Mouse (Mus musculus): ENCODE measurements around the gene Slc6a6. TPM values are rescaled to one million over a fixed set of nuclear protein-coding genes. Genes with fewer than 3 reads are reported as not detected.
A peak's percentile ranks its signal among the peaks of the same experiment; 100 is the strongest.

The Slc6a6 gene
- polyA plus RNA-seq, 2 experiments, result 7.5 to 8.0 TPM

- Histone ChIP-seq H3K9ac (replicated peaks) (no peak overlapping the region), H3K27ac (no peak overlapping the region), H3K4me3 (ENCODE audit: insufficient read depth in 1 of 2, low read depth in 2 of 2, low read length in 2 of 2) (no peak overlapping the region), H3K4me2 (ENCODE audit: low read depth) (no peak overlapping the region), H3K36me3 (replicated peaks; ENCODE audit: control insufficient read depth, insufficient read depth, low read depth) (0 out of 2 replicates have a peak, but pooled peaks cover 2% of the 10 kb centered on the region), H3K27me3 (ENCODE audit: control insufficient read depth, insufficient read depth, low read length) (no peaks in the 10 kb centered on the region), H3K9me3 (ENCODE audit: control insufficient read depth, low read length) (no peaks in the 10 kb centered on the region), H3K4me1 (replicated peaks; ENCODE audit: control insufficient read depth in 2 of 2, insufficient read depth in 2 of 2, low read length in 1 of 2) (peaks cover 0 to 2% of the 10 kb centered on the region in 2 experiments; a peak in 1 of 4 replicates)
- DNase-seq (ENCODE audit: low read depth in 3 of 3, low spot score in 3 of 3) (no peak), ATAC-seq (ENCODE audit: insufficient read depth) (no peak)
- WGBS (ENCODE audit: insufficient replicate concordance), result 53% methylated on average over 11 of the region's 11 CpGs
- no peak for TF ChIP-seq EP300 (IDR thresholded peaks at IDR 0.05; ENCODE audit: low read depth)
- peak; percentile 97 for TF ChIP-seq CTCF (IDR thresholded peaks at IDR 0.05; ENCODE audit: low read depth)
These were observed 57.2 kb downstream of the Slc6a6 start for GRCm38 (mm10) chr6:91741046-91741445.

- WGBS (ENCODE audit: insufficient replicate concordance), result 61% methylated on average over 3 of the region's 3 CpGs
- H3K4me1 ChIP-seq (replicated peaks; ENCODE audit: control insufficient read depth in 2 of 2, insufficient read depth in 2 of 2, low read length in 1 of 2), result 0 out of 4 replicates have a peak, but pooled peaks cover 0 to 2% of the 10 kb centered on the region in 2 experiments
- H3K9me3 ChIP-seq (ENCODE audit: control insufficient read depth, low read length), result no peaks in the 10 kb centered on the region
- H3K27ac ChIP-seq, result no peak overlapping the region
- H3K4me2 ChIP-seq (ENCODE audit: low read depth), result no peak overlapping the region
- no peak overlapping the region for H3K9ac ChIP-seq (replicated peaks)
- DNase-seq (ENCODE audit: low read depth in 3 of 3, low spot score in 3 of 3), result no peak
- no peak overlapping the region for H3K4me3 ChIP-seq (ENCODE audit: insufficient read depth in 1 of 2, low read depth in 2 of 2, low read length in 2 of 2)
- no peak for TF ChIP-seq EP300 (IDR thresholded peaks at IDR 0.05; ENCODE audit: low read depth)
- no peaks in the 10 kb centered on the region for H3K27me3 ChIP-seq (ENCODE audit: control insufficient read depth, insufficient read depth, low read length)
- 0 out of 2 replicates have a peak, but pooled peaks cover 2% of the 10 kb centered on the region for H3K36me3 ChIP-seq (replicated peaks; ENCODE audit: control insufficient read depth, insufficient read depth, low read depth)
- no peak for ATAC-seq (ENCODE audit: insufficient read depth)
These were observed 58.6 kb downstream of the Slc6a6 start for GRCm38 (mm10) chr6:91742466-91742865.

GRCm38 (mm10) chr6:91742995-91743394, 59.1 kb downstream of the Slc6a6 start:
- 80% methylated on average over 8 of the region's 8 CpGs for WGBS (ENCODE audit: insufficient replicate concordance)
- H3K4me2 ChIP-seq (ENCODE audit: low read depth), result no peak overlapping the region
- no peaks in the 10 kb centered on the region for H3K9me3 ChIP-seq (ENCODE audit: control insufficient read depth, low read length)
- H3K27ac ChIP-seq, result no peak overlapping the region
- H3K27me3 ChIP-seq (ENCODE audit: control insufficient read depth, insufficient read depth, low read length), result no peaks in the 10 kb centered on the region
- H3K9ac ChIP-seq (replicated peaks), result no peak overlapping the region
- 0 out of 2 replicates have a peak, but pooled peaks cover 2% of the 10 kb centered on the region for H3K36me3 ChIP-seq (replicated peaks; ENCODE audit: control insufficient read depth, insufficient read depth, low read depth)
- no peak for TF ChIP-seq CTCF (IDR thresholded peaks at IDR 0.05; ENCODE audit: low read depth)
- no peak for TF ChIP-seq EP300 (IDR thresholded peaks at IDR 0.05; ENCODE audit: low read depth)
- no peak overlapping the region for H3K4me3 ChIP-seq (ENCODE audit: insufficient read depth in 1 of 2, low read depth in 2 of 2, low read length in 2 of 2)
- DNase-seq (ENCODE audit: low read depth in 3 of 3, low spot score in 3 of 3), result no peak
- no peak for ATAC-seq (ENCODE audit: insufficient read depth)
- no peaks in the 10 kb centered on the region for H3K4me1 ChIP-seq (replicated peaks; ENCODE audit: control insufficient read depth in 2 of 2, insufficient read depth in 2 of 2, low read length in 1 of 2)

- no peak overlapping the region for H3K4me2 ChIP-seq (ENCODE audit: low read depth)
- 64% methylated on average over 4 of the region's 4 CpGs for WGBS (ENCODE audit: insufficient replicate concordance)
- TF ChIP-seq EP300 (IDR thresholded peaks at IDR 0.05; ENCODE audit: low read depth), result no peak
- TF ChIP-seq CTCF (IDR thresholded peaks at IDR 0.05; ENCODE audit: low read depth), result no peak
- H3K9ac ChIP-seq (replicated peaks), result no peak overlapping the region
- H3K36me3 ChIP-seq (replicated peaks; ENCODE audit: control insufficient read depth, insufficient read depth, low read depth), result peaks cover 4% of the 10 kb centered on the region; the same call in 1 of the 2 replicates
- ATAC-seq (ENCODE audit: insufficient read depth) (no peak), DNase-seq (ENCODE audit: low read depth in 3 of 3, low spot score in 3 of 3) (no peak)
- no peaks in the 10 kb centered on the region for H3K27me3 ChIP-seq (ENCODE audit: control insufficient read depth, insufficient read depth, low read length)
- H3K4me1 ChIP-seq (replicated peaks; ENCODE audit: control insufficient read depth in 2 of 2, insufficient read depth in 2 of 2, low read length in 1 of 2), result no peaks in the 10 kb centered on the region
- no peak overlapping the region for H3K27ac ChIP-seq
- no peak overlapping the region for H3K4me3 ChIP-seq (ENCODE audit: insufficient read depth in 1 of 2, low read depth in 2 of 2, low read length in 2 of 2)
- no peaks in the 10 kb centered on the region for H3K9me3 ChIP-seq (ENCODE audit: control insufficient read depth, low read length)
These were observed 60.0 kb downstream of the Slc6a6 start for GRCm38 (mm10) chr6:91743886-91744285.

GRCm38 (mm10) chr6:91745246-91745645, 61.4 kb downstream of the Slc6a6 start:
- H3K4me3 ChIP-seq (ENCODE audit: insufficient read depth in 1 of 2, low read depth in 2 of 2, low read length in 2 of 2), result no peak overlapping the region
- no peak overlapping the region for H3K27ac ChIP-seq
- no peak overlapping the region for H3K4me2 ChIP-seq (ENCODE audit: low read depth)
- ATAC-seq (ENCODE audit: insufficient read depth) (no peak), DNase-seq (ENCODE audit: low read depth in 3 of 3, low spot score in 3 of 3) (no peak)
- no peaks in the 10 kb centered on the region for H3K9me3 ChIP-seq (ENCODE audit: control insufficient read depth, low read length)
- H3K27me3 ChIP-seq (ENCODE audit: control insufficient read depth, insufficient read depth, low read length), result no peaks in the 10 kb centered on the region
- no peaks in the 10 kb centered on the region for H3K4me1 ChIP-seq (replicated peaks; ENCODE audit: control insufficient read depth in 2 of 2, insufficient read depth in 2 of 2, low read length in 1 of 2)
- no peak for TF ChIP-seq CTCF (IDR thresholded peaks at IDR 0.05; ENCODE audit: low read depth)
- 64% methylated on average over 3 of the region's 3 CpGs for WGBS (ENCODE audit: insufficient replicate concordance)
- peaks cover 4% of the 10 kb centered on the region; the same call in 1 of the 2 replicates for H3K36me3 ChIP-seq (replicated peaks; ENCODE audit: control insufficient read depth, insufficient read depth, low read depth)
- H3K9ac ChIP-seq (replicated peaks), result no peak overlapping the region
